In genomic region chr1:27883771-27884170, GRCm38 (mm10) we compare ENCODE assay signal across 25 mouse cellular contexts.
DNase-seq lines count a peak whose midpoint lies in the region; ATAC-seq and TF ChIP-seq lines count a peak whose summit lies in the region.
"Had no signal": no experiment of that assay in that cellular context is flagged by ENCODE, and none has a peak within 500 bp of the region (broad histone marks: within the 10 kb centered on the region; RNA-seq: fewer than 3 reads in every experiment).

No protein-coding gene starts in this region.

- no peak for TF ChIP-seq POLR2A in kidney, adult 2 months (IDR thresholded peaks at IDR 0.05; ENCODE audit: low read depth, low read length)

- no peak overlapping the region for H3K9ac ChIP-seq in kidney, embryonic 15.5 days
- H3K9ac ChIP-seq in liver, embryonic 16.5 days (ENCODE audit: low read depth, low read length): no peak overlapping the region
- no peak overlapping the region for H3K9ac ChIP-seq in liver, embryonic 11.5 days (ENCODE audit: low read depth, low read length)
- H3K9ac ChIP-seq: embryonic facial prominence, embryonic 12.5 days; embryonic facial prominence, embryonic 15.5 days; forebrain, postnatal 0 days; hindbrain, embryonic 12.5 days had no signal

- H3K4me1 ChIP-seq in kidney, adult 2 months (ENCODE audit: control insufficient read depth, insufficient read depth, low read length): no peaks in the 10 kb centered on the region
- no peaks in the 10 kb centered on the region for H3K4me1 ChIP-seq in kidney, embryonic 15.5 days
- no peaks in the 10 kb centered on the region for H3K4me1 ChIP-seq in liver, embryonic 16.5 days (ENCODE audit: control insufficient read depth, low read depth, low read length)
- no peaks in the 10 kb centered on the region for H3K4me1 ChIP-seq in liver, embryonic 11.5 days (replicated peaks; ENCODE audit: control insufficient read depth, insufficient read depth, low read length)
- H3K4me1 ChIP-seq: embryonic facial prominence, embryonic 12.5 days; embryonic facial prominence, embryonic 15.5 days; hindbrain, embryonic 12.5 days had no signal

- no peak for TF ChIP-seq CTCF in kidney, adult 2 months (conservative IDR thresholded peaks at IDR 0.05; ENCODE audit: insufficient read depth, insufficient read length, low read depth, low read length)

- no peaks in the 10 kb centered on the region for H3K9me3 ChIP-seq in kidney, embryonic 15.5 days (replicated peaks)
- no peaks in the 10 kb centered on the region for H3K9me3 ChIP-seq in liver, embryonic 16.5 days (replicated peaks; ENCODE audit: control insufficient read depth, low read length)
- no peaks in the 10 kb centered on the region for H3K9me3 ChIP-seq in liver, embryonic 11.5 days (ENCODE audit: control insufficient read depth, low read length)
- H3K9me3 ChIP-seq: embryonic facial prominence, embryonic 12.5 days; embryonic facial prominence, embryonic 15.5 days; G1E; hindbrain, embryonic 12.5 days had no signal

- H3K36me3 ChIP-seq in kidney, adult 2 months (ENCODE audit: control insufficient read depth, insufficient read depth, low read length): no peaks in the 10 kb centered on the region
- H3K36me3 ChIP-seq in kidney, embryonic 15.5 days: no peaks in the 10 kb centered on the region
- H3K36me3 ChIP-seq in liver, embryonic 16.5 days (ENCODE audit: control insufficient read depth, insufficient read depth): no peaks in the 10 kb centered on the region
- H3K36me3 ChIP-seq in liver, embryonic 11.5 days (ENCODE audit: control insufficient read depth, insufficient read depth, low read length): no peaks in the 10 kb centered on the region
- H3K36me3 ChIP-seq: embryonic facial prominence, embryonic 12.5 days; embryonic facial prominence, embryonic 15.5 days; G1E; hindbrain, embryonic 12.5 days had no signal

- peak; percentile 93 for DNase-seq in kidney, adult 2 months
- no peak for DNase-seq in kidney, adult 18-20 months
- DNase-seq in kidney, postnatal 10 days: no peak
- DNase-seq in liver, embryonic 11.5 days (ENCODE audit: low spot score): no peak
- peak; percentile 34 to 88 for DNase-seq in kidney, postnatal 36 days
- no peak for DNase-seq in adrenal gland, postnatal 14 days
- DNase-seq: adrenal gland, postnatal 10 days; cerebellum, adult 11 months; cerebellum, adult 2 months; cerebellum, adult 9-11 months; cerebellum, postnatal 25 days; forebrain, postnatal 0 days; gastrocnemius, adult 2 months; gastrocnemius, postnatal 14 days; heart, adult 11 months had no signal

- no peak overlapping the region for H3K4me2 ChIP-seq in kidney, embryonic 15.5 days
- no peak overlapping the region for H3K4me2 ChIP-seq in liver, embryonic 16.5 days (ENCODE audit: low read depth, low read length)
- no peak overlapping the region for H3K4me2 ChIP-seq in liver, embryonic 11.5 days
- H3K4me2 ChIP-seq: embryonic facial prominence, embryonic 12.5 days; embryonic facial prominence, embryonic 15.5 days; heart, embryonic 11.5 days; hindbrain, embryonic 12.5 days had no signal

- ATAC-seq in kidney, embryonic 15.5 days (replicated peaks; ENCODE audit: low FRiP score): 0 out of 2 replicates have a peak, but pooled peaks have one; percentile 36
- ATAC-seq in liver, embryonic 16.5 days (ENCODE audit: low read depth): peak; percentile 27; the same call in 1 of the 2 replicates
- no peak for ATAC-seq in liver, embryonic 11.5 days (replicated peaks; ENCODE audit: low FRiP score)
- ATAC-seq: forebrain, embryonic 14.5 days; forebrain, postnatal 0 days; Patski had no signal

- H3K27ac ChIP-seq in kidney, adult 2 months (ENCODE audit: insufficient read depth, low read depth, low read length): no peak overlapping the region
- no peak overlapping the region for H3K27ac ChIP-seq in kidney, embryonic 15.5 days
- no peak overlapping the region for H3K27ac ChIP-seq in liver, embryonic 16.5 days (ENCODE audit: low read length)
- H3K27ac ChIP-seq in liver, embryonic 11.5 days (ENCODE audit: low read depth, low read length): no peak overlapping the region
- H3K27ac ChIP-seq: embryonic facial prominence, embryonic 12.5 days; embryonic facial prominence, embryonic 15.5 days; gastrocnemius, adult 2 months; hindbrain, embryonic 12.5 days had no signal

- H3K4me3 ChIP-seq in kidney, adult 2 months (ENCODE audit: insufficient read depth, low read depth, low read length): no peak overlapping the region
- no peak overlapping the region for H3K4me3 ChIP-seq in kidney, embryonic 15.5 days (replicated peaks)
- H3K4me3 ChIP-seq in liver, embryonic 16.5 days (ENCODE audit: low read depth, low read length): no peak overlapping the region
- no peak overlapping the region for H3K4me3 ChIP-seq in liver, embryonic 11.5 days (ENCODE audit: low read depth, low read length)
- H3K4me3 ChIP-seq: embryonic facial prominence, embryonic 12.5 days; embryonic facial prominence, embryonic 15.5 days; gastrocnemius, adult 2 months; hindbrain, embryonic 12.5 days had no signal

- H3K27me3 ChIP-seq in kidney, adult 2 months (replicated peaks; ENCODE audit: control insufficient read depth, insufficient read depth, low read length): no peaks in the 10 kb centered on the region
- H3K27me3 ChIP-seq in kidney, embryonic 15.5 days: no peaks in the 10 kb centered on the region
- H3K27me3 ChIP-seq in liver, embryonic 16.5 days (ENCODE audit: control insufficient read depth, insufficient read depth, low read depth, low read length): no peaks in the 10 kb centered on the region
- H3K27me3 ChIP-seq in liver, embryonic 11.5 days (replicated peaks; ENCODE audit: control insufficient read depth, insufficient read depth, low read length): no peaks in the 10 kb centered on the region
- H3K27me3 ChIP-seq: CH12.LX; embryonic facial prominence, embryonic 12.5 days; embryonic facial prominence, embryonic 15.5 days; hindbrain, embryonic 12.5 days; Patski had no signal

Comparison
In these comparisons a context has a peak if more than half of its experiments do, and no peak if none do; other contexts are left out.
1. DNase-seq: peak in kidney, adult 2 months (single experiment) and kidney, postnatal 36 days (2 of 2); none in kidney, adult 18-20 months (single experiment), kidney, postnatal 10 days (single experiment), liver, embryonic 11.5 days (single experiment) and adrenal gland, postnatal 14 days (single experiment).